Mouse (Mus musculus) bone marrow, adult 2 months (tissue): ENCODE measurements around the gene Ulk4. TPM values are rescaled to one million over a fixed set of nuclear protein-coding genes. Genes with fewer than 3 reads are reported as not detected.

ENCODE experiments used
- H3K27ac ChIP-seq: fragments of 200-500 bp; 2 replicates; pipeline ENCODE4 v1.5.1; 2012; ENCODE audit warnings: low read depth, mild to moderate bottlenecking, control low read depth, inconsistent platforms, low read length; ENCODE audit not compliant: control insufficient read depth, poor library complexity, insufficient read depth
- H3K4me1 ChIP-seq: fragments of 200-500 bp; 2 replicates; pipeline ENCODE4 v1.6.1; 2011; ENCODE audit warnings: low read length; ENCODE audit not compliant: control insufficient read depth, insufficient read depth
- H3K4me3 ChIP-seq: fragments of 200-500 bp; replicated peaks from 2 replicates; pipeline ENCODE3; 2011; ENCODE audit warnings: mild to moderate bottlenecking, low read depth, low read length, control low read depth; ENCODE audit not compliant: control insufficient read depth
- CTCF ChIP-seq: fragments of 200-500 bp; IDR thresholded peaks from 2 replicates; pipeline ENCODE4 v1.5.1; 2011; ENCODE audit warnings: low read length, control low read depth; ENCODE audit not compliant: control insufficient read depth, insufficient read depth
- POLR2A ChIP-seq: fragments of 200-500 bp; IDR thresholded peaks from 2 replicates; pipeline ENCODE4 v1.6.1; 2011; ENCODE audit warnings: low read depth, mild to moderate bottlenecking, control low read depth, low read length, borderline replicate concordance; ENCODE audit not compliant: control insufficient read depth
- WGBS: fragments of 180-500 bp; shearing (Covaris S2); methylation state at CpG from one replicate; pipeline ENCODE4 v1.1.7; 2018; 5-methylcytosine and 5-hydroxymethylcytosine counted together
- polyA plus RNA-seq: library from polyadenylated mRNA; stranded (reverse); fragments of >200 nt; gene quantifications from 2 replicates; pipeline ENCODE4 v1.2.4, GENCODE M21; 2011; ENCODE audit warnings: low replicate concordance; ENCODE audit not compliant: missing spikeins, insufficient read depth, insufficient read length

The Ulk4 gene
- polyA plus RNA-seq, 1 experiment: not detected

DNA sequence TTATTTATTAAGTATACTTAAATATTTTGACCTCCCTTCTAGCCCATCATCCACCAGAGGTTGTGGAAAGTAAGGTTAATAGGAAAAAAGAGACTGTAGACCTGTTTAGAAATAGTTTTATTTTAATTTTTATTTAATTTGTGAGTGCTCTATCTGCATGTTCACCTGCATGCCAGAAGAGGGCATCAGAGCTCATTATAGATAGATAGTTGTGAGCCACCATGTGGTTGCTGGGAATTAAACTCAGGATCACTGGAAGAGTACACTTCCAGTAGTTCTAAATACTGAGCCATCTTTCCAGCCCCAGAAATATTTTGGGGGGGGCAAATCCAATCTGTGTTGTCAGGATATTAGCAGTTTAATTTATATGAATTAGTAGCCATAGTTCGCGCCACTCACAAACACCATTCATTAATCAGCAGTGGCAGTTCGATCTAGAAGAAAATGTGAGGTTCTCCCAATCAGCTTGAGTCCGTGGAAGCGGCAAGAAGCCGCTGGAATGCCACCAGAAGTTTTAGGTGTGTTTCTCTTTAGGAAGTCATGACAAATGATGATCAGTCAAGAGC, 6.7 kb upstream of the Ulk4 start:
- Histone ChIP-seq H3K4me3 (no peak overlapping the region), H3K4me1 (no peaks in the 10 kb centered on the region; the same call in 1 of the 2 replicates), H3K27ac (no peak overlapping the region)
- WGBS: 95% methylated on average over 6 of the region's 6 CpGs
- TF ChIP-seq POLR2A (no peak), CTCF (no peak)

DNA sequence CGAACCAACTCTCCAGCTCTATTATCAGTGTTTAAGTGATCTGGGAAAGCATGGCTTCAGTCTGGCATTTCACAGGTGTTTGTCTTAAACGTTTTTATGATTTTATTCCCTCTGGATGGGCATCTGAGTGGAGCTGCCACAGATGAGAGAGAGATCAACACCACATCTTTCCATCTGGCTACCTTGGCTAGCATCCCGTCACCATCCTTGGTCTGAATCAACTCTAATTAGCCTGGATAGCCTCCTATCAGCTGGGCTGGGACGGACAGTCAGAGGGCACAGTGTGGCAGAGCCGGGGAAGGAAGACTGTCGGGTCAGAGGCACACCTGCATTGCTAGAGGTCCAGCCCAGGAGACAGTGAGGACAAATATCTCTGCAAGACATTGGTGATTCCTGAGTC, 4.9 kb upstream of the Ulk4 start:
- no peak for TF ChIP-seq POLR2A
- no peaks in the 10 kb centered on the region; the same call in 1 of the 2 replicates for H3K4me1 ChIP-seq
- H3K4me3 ChIP-seq: no peak overlapping the region
- WGBS: 79% methylated on average over 6 of the region's 6 CpGs
- H3K27ac ChIP-seq: no peak overlapping the region

DNA sequence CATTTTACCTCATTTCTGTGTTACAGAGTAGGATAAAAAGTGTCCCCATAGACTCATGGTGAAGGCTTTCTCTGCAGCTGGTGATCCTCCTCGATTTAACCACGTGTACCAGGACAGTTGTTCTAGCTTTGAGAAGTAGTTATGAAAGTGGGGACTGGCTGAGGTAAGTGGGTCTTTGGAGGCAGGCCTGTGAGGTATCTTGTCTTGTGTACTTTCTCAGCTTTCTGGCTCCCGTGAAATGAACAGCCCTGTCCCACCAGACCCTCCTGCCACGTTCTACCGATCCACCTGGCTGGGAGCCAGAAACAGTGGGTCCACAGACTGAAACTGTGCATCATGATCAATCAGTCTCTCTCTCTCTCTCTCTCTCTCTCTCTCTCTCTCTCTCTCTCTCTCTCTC, 2.2 kb upstream of the Ulk4 start:
- no peak overlapping the region for H3K4me3 ChIP-seq

DNA sequence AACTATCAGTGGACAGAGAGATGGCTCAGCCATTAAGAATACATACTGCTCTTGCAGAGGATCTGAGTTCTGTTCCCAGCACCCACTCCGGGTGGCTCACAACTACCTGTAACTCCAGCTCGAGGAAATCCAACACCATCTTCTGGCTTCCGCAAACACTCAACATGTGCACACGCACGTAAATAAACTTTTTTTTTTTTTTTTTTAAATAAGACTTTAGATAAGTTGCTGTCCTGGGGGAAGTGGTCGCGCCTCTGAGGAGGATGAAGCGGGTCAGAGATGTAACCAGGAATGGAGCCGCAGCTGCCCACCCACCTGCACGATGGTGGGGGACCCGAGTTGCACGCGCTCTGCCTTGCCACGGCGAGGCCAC, 266 bp downstream of the Ulk4 start:
- no peak for TF ChIP-seq POLR2A
- TF ChIP-seq CTCF: no peak
- 27% methylated on average over 15 of the region's 15 CpGs for WGBS
- H3K4me3 ChIP-seq: peak overlapping the region; percentile 98
- no peaks in the 10 kb centered on the region; the same call in none of the 2 replicates for H3K4me1 ChIP-seq
- H3K27ac ChIP-seq: no peak overlapping the region

More for the DNA sequence above, 2.2 kb upstream of the Ulk4 start:
- no peaks in the 10 kb centered on the region; the same call in none of the 2 replicates for H3K4me1 ChIP-seq
- H3K27ac ChIP-seq: no peak overlapping the region
- 80% methylated on average over 5 of the region's 5 CpGs for WGBS
- TF ChIP-seq CTCF (no peak), POLR2A (no peak)

DNA sequence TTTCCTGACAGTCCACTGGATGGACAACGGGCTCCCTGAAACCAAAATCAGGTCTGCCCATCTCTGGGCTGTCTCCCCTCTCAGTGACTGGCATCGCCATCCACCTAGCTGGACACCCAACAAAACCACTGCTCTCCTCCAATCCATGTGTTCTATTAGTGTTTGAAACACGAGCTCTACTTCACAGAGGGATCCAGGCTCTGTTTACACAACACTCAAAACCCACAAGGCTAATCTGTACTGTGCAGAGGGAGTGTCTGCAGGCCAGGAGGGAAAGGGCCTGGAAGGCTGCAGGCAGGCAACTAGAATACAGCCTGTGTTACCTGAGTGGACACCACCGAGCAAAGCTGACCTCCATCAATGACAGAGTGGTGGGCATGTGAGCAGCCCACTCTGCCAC, 5.4 kb downstream of the Ulk4 start:
- no peak overlapping the region for H3K27ac ChIP-seq
- H3K4me3 ChIP-seq: no peak overlapping the region
- TF ChIP-seq POLR2A (no peak), CTCF (no peak)
- WGBS: 63% methylated on average over 4 of the region's 4 CpGs
- no peaks in the 10 kb centered on the region; the same call in 1 of the 2 replicates for H3K4me1 ChIP-seq

DNA sequence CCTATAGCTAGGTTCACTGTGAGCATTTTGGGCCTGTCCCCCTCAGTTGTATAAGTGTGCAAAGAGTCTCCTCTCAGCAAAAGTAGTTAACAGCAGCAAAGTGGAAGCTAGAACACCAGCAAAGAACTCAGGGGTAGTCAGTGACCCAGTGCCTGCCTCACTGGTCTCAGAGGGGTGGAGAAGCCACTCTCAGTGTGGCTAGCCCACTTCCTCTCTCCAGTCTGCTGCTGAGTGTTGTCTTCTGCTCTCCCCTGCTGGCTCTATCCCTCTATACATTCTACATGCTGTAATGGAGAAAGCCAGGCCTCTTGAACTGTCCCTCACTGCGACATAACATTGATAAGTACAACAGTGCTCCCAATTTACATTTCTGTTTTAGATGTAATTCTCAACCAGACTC, 5.8 kb downstream of the Ulk4 start:
- no peak overlapping the region for H3K27ac ChIP-seq
- 68% methylated on average over 1 of the region's 1 CpGs for WGBS
- no peak overlapping the region for H3K4me3 ChIP-seq
- TF ChIP-seq CTCF (no peak), POLR2A (no peak)
- H3K4me1 ChIP-seq: no peaks in the 10 kb centered on the region; the same call in 1 of the 2 replicates

DNA sequence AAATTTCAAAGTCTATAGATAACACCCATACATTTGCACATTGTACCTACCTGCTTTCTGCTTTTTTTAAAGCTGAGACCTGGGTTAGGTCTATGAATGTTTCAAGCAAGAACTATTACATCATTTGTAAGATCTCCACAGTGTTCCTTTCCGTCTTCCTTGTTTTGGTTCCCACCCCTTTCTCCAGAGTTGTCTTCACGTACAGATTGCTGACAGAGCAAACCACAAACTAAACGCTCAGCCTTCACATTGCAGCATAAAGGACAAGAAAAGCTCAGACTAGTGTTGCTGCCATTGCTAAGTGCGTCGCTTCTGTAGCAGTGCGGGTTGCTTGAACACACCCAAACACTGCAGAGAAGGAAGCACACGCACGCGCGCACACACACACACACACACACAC, 11.7 kb downstream of the Ulk4 start:
- no peak for TF ChIP-seq POLR2A
- TF ChIP-seq CTCF: no peak
- Histone ChIP-seq H3K27ac (no peak overlapping the region), H3K4me3 (no peak overlapping the region), H3K4me1 (no peaks in the 10 kb centered on the region; the same call in 1 of the 2 replicates)
- WGBS: 29% methylated on average over 10 of the region's 10 CpGs

DNA sequence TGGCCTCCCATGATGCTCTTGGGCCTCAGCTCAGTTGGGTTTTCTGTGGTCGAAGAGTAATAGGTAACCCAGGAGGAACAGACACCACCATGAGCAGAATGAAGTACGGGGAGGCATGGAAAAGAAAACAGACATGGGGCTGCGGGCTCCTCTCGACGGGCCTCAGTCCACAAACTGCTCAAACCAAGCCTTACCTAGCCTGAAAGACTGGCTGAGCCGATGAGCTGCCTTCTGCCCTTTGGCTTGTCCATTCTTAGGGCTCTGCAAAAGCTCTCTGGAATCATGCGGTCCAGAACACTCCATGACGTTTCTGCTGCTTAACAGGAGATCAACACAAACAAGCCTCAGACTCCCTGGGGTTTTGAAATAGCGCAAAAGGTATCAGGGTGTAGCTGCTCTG, 19.9 kb downstream of the Ulk4 start:
- no peak overlapping the region for H3K27ac ChIP-seq
- TF ChIP-seq CTCF (no peak), POLR2A (no peak)
- H3K4me3 ChIP-seq: no peak overlapping the region
- 88% methylated on average over 9 of the region's 9 CpGs for WGBS
- no peaks in the 10 kb centered on the region for H3K4me1 ChIP-seq

DNA sequence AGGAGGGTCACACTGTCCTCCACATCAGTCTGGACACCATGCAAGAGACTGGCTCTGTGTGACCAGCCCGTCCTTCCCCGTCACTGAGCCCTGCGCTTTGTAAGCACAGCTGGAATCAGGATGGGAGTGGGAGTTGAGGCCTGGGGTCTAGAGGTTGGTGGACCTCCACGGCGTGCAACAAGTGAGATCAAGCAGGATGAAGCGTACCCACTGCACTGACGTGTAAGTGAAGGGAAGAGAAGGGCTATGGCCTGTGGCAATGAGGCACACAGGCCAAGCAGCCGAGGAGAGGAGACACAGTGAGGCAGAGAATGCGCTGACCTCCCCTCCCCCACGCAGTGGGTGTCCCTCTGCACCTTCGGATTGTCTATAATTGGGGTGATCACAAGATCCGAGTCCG, 22.2 kb downstream of the Ulk4 start:
- no peak overlapping the region for H3K4me3 ChIP-seq
- TF ChIP-seq CTCF: no peak
- no peak for TF ChIP-seq POLR2A
- WGBS: 86% methylated on average over 13 of the region's 13 CpGs
- no peaks in the 10 kb centered on the region for H3K4me1 ChIP-seq
- H3K27ac ChIP-seq: no peak overlapping the region
